Mouse (Mus musculus) liver, postnatal 0 days (tissue): ENCODE measurements around the gene Itga2.

ENCODE experiments used
- CTCF ChIP-seq: sonication (generic); IDR thresholded peaks from 2 replicates; pipeline ENCODE4 v1.5.1; 2016; ENCODE audit warnings: antibody characterized with exemption, low read depth
- EP300 ChIP-seq: IDR thresholded peaks from 2 replicates; pipeline ENCODE4 v1.6.1; 2016; ENCODE audit warnings: antibody characterized with exemption, low read depth, mild to moderate bottlenecking

GRCm38 (mm10) chr13:114809624-114810210 lies 122.2 kb downstream of the Itga2 start:
- no peak for TF ChIP-seq CTCF
- TF ChIP-seq EP300 = no peak
